Mouse (Mus musculus): ENCODE measurements around the gene Tnfsf10.
A peak's percentile ranks its signal among the peaks of the same experiment; 100 is the strongest.

Tnfsf10 gene

DNA sequence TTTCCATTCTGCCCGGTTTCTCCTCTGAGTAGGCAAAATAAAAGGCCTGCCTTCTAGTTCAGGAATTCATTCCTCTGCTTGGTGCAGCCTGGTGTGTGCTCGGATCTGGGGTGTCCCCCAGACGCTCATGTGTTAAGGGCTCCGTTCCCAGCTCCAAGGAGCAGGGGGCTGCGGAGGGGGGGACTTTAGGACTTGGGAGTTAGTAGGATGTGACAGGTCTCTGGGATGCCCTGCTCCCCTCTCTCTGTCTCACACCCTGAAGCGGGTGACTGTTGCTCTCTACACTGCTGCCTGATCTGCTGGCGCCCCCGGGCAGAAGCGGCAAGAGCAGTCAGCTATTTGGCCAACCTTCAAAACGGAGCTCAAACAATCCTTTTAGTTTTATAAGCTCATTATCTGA is 10.0 kb upstream of the Tnfsf10 start:
- no peak for DNase-seq (ENCODE audit: low spot score)

DNA sequence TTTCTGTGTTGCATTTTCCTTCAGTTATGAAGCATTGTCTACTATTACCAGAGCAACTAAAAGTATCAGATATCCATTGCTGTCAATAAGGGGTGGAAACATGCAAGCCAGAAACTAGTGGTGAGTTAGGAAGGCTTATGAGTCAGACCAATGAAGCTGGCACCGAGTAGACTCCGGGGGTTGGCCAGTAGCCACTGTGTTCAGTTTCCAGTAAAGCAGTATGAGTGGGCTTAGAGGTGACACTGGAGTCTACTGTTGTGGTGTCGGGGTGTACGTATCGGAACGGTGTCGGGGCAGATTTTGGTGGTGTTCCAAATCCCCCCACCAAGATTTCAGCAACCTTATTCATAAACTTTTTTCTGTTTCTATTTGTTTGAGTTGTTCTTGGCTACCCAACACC is 5.9 kb upstream of the Tnfsf10 start:
- no peak for DNase-seq (ENCODE audit: low spot score)

DNA sequence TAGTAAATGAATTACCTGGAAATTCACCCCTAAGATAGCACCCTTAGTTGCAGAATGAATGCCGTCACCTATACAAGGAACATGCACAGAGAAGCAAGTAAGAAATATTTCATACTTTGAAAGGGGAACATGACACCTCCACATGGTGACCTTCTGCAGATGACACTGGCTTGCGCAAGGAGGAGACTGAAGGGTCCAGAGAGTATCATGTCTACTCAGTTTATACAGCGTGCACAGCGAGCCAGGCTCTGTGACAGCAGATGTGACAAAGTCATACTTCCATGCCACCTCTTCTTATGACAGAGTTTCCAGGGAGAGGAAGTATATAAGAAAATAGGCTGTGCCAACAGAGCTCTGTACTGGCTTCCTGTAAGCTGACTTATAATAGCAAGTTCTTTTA is 5.4 kb upstream of the Tnfsf10 start:
- no peak for DNase-seq (ENCODE audit: low spot score)

DNA sequence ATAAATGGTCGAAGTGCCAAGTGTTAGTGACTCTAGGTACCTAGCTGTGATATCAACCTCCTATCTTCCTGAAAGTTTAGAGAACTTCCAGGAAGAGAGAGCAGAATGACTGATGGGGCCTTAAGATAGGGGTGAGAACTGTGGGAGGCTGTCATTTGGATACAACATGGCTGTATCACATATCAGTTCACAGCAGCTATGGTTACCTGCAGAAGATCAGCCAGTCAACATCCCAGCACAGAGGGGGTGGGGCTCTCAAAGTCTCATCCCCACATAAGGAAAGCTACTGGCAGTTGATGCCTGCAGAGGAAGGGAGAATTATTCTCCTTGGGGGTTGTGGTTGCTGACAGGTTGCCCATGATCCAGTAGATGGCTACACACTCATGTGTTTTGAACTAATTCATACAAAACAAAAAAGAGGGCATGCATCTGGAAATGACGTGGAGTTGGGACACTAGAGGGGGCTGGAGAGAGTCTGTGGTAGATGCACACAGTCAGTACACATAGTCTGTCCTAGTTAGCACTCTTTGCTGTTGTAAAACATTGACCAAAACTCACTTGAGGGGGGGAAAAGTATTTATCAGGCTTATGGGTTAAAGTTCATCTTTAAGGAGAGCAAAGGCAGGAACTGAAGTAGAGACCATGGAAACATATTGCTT is 2.2 kb upstream of the Tnfsf10 start:
- no peak for DNase-seq (ENCODE audit: low spot score)

DNA sequence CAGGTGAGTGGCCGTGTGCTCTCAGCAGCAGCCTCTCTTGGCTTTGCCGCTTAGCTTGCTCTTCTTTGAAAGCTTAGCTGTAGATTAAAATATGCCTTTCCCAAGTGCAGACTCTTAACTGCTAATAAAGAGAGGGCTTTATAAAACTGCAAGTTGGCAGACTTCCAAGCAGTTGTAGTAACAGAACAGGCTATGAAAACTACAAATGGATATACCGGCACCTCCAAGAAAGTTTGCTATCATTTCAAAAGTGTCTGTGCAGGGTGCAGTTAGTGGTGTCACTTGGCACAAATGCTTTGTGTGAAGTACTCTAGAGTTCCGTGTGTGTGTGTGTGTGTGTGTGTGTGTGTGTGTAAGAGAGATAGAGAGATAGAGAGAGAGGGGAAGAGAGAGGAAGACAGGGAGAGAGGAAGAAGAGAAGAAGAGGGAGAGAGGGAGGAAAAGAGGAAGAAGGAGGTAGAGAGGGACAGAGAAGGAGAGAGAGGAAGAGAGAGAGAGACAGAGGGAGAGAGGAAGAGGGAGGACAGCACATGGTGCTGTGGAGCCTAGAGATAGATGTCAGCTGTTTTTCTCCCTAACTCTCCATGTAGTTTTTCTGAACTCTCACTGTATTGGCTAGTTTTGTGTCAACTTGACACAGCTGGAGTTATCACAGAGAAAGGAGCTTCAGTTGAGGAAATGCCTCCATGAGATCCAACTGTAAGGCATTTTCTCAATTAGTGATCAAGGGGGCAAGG is 628 bp downstream of the Tnfsf10 start:
- no peak for DNase-seq (ENCODE audit: low spot score)

DNA sequence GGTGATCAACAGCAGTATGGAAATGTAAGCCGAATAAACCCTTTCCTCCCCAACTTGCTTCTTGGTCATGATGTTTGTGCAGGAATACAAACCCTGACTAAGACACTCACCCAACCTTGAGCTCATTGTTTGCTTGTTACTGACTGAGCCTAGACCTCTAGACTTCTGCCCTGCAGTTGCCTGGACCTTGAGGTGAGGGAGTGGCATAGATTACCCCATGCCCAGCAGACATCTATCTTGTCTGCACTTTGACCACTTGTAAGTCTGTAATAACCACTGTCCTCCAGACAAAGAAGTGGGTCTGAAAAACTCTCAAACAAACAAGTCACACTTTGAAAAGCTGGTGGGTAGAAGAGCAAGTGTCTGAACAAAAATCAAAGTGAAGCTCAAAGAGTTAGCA is 2.8 kb downstream of the Tnfsf10 start:
- DNase-seq (ENCODE audit: low spot score), result no peak

DNA sequence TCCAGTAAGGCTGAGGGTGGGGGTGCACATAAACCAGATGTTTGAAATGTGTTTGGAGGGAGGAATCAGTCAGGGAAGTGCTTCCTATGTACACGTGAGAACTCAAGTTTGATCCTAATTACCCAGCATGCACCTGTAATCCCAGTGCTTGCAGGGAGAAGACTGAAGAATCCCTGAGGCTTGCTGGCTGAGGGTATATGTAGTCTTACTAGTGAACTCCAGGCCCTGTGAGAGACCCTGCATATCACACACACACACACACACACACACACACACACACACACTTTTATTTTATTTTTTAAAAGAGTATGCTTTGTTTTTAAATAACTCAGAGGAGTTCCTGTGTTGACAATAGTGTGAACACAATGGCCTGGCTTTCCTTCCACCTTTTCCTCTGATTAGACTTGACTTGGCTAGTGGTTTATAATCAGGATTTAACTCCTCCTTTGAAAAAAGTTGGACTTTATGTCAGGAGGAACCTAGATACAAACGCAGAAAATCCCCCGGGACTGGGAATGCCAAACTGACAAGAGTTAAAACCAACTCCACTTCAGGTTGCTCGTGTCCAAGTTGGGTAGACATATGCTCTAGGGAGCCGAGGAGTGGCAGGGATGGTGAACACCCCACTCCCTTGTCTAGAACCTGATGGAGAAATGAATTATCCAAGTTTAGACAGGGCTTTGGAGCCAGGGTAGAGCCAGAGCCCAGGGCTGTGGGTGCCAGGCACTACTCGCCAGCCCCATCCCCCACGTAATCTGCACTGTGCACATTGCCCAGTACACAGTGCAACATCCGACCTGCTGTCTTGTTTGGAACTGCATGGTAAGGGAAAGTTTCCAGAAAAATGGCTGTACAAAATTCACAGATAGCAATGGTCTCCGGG is 4.0 kb downstream of the Tnfsf10 start:
- no peak for DNase-seq (ENCODE audit: low spot score)

DNA sequence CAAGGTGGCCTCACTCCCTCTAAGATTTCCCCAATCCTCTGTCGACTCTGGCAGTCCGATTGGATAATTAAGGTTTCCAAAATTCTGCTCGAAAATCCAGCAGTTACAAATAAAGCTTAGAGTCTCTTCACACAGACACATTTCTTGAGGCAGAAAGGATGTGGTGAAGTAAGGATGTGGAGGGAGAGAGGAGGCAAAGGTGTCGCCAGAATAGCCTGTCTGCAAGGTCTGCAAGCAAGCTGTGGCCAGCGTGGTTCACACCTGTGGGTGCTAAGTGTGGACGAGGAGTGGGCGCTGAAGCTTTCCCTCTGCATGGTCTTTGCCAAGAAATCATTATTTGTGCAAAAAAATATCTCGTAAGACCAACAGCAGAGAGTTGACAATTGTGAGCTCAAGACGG is 5.8 kb downstream of the Tnfsf10 start:
- DNase-seq (ENCODE audit: low spot score), result no peak

DNA sequence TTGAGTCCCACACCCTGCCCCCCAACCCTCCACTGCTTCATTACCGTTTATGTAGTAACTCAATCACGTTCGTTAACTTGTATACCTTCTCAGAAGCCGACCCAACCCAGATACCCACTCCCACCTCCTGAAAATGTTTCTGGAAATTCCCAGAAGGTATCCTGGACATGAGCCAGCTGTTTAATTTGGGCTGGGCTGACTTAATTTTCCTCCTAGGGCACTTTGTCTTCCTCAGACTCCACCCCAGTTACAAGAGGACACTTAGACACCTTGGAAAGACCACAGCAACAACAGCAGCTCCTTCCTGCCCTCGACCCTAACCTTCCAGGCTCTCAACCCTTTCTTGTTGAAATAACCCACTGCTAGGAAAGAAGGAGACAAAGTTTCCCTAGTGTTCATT is 6.7 kb downstream of the Tnfsf10 start:
- no peak for DNase-seq (ENCODE audit: low spot score)

DNA sequence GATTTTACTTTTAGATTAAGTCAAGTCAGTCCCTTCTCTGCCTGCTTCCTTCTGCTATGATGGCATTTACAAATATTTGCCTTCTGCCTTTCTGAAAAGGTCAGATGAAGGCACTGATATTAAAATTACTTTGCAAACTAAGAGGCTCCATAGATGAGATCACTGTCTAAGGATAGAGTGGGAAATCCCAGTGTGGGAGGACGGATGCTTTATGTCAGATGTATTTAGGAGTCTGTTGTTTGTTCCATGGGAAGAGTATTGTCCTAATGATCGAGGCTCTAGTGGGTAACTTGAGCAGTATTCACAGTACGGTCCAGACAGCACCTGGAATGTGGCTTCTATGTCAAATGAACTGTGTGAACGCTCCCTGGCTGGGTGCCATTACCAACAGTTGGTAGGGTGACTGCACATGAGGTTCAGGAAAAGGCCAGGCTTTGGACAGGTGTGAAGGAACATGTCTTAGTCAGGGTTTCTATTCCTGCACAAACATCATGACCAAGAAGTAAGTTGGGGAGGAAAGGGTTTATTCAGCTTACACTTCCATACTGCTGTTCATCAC is 9.9 kb downstream of the Tnfsf10 start:
- no peak for DNase-seq (ENCODE audit: low spot score)

DNA sequence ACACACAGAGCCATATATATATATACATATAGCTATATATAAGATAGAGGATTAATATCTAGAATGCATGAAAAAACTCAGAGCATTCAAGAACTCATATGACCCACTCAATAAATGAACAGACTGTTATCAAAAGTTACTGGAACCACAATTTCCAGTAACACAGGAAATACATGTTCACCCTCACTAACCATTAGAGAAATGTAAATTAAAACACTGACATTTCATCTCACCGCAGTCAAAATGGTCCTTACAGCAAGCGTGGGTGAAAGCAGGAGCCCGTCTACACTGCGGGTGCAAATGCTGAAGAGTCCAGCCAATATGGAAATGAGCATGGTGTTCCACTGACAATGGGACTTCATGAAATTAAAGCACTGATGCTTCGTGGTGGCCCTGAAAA is 13.9 kb downstream of the Tnfsf10 start:
- DNase-seq (ENCODE audit: low spot score), result no peak

DNA sequence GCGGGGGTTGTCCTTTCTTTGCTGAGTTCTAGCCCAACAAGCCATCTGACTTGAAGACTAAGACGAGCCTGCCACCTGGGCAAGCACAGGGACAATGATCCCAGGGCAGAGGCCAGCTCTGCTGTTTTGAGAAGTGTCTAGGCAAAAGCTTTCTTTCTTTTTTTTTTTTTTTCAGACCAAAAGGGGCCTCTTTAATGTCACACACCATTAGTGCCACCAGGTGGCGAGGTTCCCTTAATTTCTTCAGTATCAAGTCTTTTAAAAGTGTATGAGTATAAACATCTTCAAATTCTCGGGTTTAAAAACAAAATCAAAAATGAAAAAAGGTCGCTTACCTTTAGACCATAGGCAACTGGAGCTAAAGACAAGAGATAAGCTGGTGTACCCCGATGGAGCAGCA is 21.6 kb downstream of the Tnfsf10 start:
- DNase-seq (ENCODE audit: low spot score), result peak; percentile 68

DNA sequence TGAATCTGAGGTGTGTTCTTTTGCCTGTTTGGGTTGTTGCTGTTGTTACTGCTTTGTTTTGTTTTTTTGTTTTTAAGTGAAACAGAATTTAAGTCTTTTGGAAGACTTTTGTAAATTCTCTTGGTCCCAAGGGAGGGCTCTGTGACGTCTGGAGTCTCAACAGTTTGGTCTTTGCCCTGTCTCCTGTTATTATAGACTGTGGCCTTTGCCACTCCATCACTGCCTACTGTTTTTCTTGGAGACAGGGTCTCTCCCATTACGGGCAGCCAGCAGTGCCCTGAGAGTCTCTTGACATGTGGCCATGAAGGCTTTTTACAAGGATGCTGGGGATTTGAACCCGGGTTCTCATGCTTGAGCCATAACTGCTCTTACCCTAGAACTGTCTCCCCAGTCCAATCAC is 22.1 kb downstream of the Tnfsf10 start:
- no peak for DNase-seq (ENCODE audit: low spot score)

DNA sequence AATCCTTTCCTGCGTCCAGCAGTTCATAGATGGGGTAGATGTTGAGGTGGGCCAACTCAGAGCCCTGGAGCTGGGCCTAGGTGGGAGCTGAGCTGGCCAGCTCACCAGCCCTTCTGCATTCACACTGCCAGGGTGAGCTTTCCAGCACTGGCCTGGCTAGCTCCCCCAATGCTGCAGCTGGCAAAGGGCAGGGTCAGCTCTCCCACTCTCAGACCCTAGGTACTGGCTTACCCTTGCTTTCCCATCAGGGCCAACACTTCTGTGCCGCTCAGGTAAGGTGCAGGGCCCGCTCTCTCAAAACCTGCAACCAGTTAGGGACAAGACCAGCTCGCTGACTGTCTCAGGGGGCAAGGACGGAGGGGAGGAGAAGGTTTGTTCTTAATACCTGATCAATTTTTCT is 23.9 kb downstream of the Tnfsf10 start:
- DNase-seq (ENCODE audit: low spot score), result no peak

DNA sequence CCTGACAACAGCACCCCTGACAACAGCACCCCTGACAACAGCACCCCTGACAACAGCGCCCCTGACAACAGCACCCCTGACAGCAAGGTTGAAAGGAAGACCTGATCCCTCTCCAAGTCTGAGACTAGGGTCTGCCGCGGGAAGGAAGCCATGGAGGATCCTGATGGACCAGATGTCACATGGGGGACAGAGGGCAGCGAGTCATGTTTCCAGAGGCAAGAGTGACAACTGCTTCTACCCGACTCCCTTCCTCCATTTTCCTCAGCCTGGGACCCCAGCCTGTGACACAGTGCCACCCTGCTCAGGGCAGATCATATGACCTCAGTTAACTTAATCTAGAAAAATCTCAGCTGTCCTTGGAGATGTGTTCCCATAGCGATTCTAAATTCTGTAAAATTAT is 25.6 kb downstream of the Tnfsf10 start:
- no peak for DNase-seq (ENCODE audit: low spot score)

DNA sequence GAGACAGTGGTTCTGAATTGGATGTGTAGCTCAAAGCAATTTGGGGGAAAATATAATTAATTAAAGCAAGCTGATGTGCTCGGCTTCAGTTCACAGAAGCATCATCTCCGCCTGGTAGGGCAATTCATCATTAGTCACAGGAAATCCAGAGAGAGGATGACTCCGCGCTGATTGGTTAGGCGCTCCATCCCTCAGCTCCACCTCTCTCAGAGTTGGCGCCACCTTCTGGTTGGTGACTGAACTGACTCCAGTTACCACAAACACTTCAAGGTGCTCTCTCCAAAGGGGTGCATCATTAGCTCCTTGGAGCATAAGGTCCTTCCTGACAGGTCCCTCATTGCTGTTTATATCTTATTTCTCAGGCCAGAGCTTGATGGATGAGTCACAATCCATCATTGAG is 28.7 kb downstream of the Tnfsf10 start:
- DNase-seq (ENCODE audit: low spot score), result peak; percentile 68

DNA sequence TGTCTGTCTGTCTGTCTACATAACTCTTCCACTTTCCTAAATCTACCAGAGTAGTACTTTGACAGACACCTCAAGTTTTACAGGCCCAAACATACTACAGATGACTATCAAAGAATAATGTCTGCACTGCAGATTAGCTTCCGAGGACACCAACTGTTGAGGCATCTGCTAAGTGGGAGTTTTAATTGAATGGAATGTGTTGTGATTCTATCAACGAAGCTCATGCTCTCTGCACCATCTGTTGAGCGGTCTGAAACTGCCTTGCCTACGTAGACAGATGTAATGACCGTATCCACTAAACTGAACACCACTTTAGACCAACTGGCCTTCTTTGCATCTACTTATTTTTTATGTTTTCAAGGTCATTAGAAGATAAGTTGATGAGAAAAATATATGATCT is 31.6 kb downstream of the Tnfsf10 start:
- DNase-seq (ENCODE audit: low spot score), result no peak

DNA sequence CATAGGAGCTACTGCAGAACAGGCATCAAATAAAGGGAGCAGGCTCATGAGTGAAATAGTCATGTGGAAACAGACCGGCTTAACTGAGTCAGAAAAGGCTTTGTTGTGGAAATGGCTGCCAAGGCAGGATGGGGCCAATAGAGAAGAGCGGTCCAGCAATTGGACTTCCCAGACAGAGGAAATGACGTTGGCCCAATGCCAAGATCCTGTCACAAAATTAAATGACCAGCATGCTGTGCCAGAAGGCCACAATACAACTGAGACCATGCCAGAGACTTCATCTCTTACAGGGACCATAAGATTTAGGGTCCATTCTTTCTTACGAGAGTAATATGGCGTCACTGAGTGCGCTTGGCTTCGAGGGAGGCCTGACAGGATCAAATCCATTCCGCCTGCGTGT is 34.3 kb downstream of the Tnfsf10 start:
- DNase-seq (ENCODE audit: low spot score), result no peak

DNA sequence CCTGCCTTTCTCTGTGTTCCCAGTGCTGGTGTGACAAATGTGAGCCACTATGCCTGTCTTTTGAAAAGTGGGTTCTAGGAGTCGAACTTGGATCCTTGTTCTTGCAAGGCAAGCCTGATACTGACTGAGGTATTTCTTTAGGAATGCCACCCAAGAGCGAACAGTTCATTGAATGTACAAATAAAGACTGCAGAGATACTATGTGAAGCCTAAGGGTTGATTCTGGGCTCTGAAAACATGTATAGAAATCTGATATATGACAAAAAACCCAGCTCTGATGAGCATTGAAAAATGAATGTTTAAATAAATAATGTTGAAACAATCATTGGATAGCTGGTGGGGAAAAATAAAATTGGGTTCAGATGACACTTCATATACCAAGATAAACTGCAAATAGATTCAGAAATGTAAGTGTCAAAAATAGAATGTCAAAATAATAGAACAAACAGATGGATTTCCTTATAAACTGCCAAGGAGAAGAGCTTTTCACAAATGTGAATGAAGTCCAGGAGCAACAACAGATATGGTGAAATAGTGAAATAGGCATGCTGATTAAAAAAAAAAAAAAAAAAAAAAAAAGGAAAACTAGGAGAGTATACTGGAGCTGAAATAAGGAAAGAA is 42.4 kb downstream of the Tnfsf10 start:
- DNase-seq (ENCODE audit: low spot score), result no peak

DNA sequence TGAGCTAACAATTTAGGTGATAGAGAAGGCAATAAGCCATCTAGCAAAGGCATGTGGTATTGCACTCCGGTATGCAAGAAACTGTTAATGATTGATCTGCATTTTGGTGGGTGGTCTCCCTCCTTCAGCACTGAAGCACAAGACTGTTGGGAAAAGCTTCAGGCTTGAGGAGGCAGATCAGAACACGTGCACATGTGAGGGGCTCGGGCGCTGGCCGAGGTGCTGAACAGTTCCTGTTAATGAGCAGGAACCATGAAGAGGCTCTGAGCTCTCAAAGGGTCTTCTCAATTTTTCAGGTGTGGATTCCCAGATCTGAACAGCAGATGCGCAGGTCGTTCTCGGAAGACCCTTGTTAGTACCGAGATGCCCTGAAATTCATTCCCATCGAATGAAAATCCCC is 53.3 kb downstream of the Tnfsf10 start:
- DNase-seq (ENCODE audit: low spot score), result peak; percentile 79

DNA sequence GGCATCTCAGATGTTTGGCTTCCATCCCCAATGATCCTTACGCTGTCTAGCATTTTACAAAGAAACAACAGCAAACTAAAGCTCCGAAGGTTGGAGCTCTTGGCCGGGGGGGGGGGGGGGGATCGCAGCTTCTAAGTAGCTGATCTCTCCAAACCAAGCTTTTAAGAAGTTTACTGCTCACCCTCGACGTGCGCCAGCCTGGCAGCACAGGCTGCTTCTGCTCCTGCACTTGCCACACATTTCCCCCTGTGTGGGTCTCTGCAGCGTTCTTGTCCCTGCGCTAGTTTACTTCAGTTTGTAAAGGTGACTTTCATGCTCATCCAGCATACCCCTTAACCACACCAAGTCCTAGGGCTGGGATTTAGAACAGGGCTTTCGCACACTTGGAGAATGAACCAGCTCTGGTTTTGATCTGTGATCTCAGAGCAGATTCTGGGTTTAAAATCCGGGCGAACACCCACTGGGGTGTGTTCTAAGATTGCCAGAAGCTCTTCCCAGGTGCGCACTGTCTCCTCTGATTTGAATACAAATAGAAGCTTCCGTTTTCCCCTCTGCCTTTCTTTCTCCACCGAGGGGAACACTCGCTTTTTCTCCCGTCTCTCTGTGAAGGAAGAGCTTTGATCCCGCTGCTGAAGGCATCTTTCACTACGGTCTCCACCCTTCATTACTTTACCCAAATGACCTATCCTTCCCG is 53.9 kb downstream of the Tnfsf10 start:
- no peak for DNase-seq (ENCODE audit: low spot score)

DNA sequence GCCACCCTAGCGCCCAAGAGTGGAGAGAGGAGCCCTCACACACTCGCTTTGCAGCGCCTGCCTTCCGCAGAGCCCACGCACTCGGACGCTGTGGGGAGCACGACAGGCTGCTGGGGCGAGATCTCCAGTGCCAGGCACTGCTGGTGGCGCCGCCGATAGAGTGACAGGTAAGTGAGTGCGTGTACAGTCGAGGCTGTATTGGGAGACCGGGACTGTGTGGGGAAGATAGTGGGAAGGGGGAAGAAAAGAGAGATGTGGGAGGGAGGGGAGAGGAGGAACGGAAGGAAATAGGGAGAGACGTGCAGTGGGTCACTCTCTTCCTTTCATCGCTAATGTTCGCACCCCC is 54.4 kb downstream of the Tnfsf10 start, which contains the start of gene Ghsr:
Gene Ghsr (plus strand): TSS at position 76 of the 346 bp plus-strand sequence.
- no peak for DNase-seq (ENCODE audit: low spot score)
